Mouse (Mus musculus) gastrocnemius, postnatal 36 days (tissue): Measurements from ENCODE around the gene Rhov. TPM values are rescaled to one million over a fixed set of nuclear protein-coding genes. Genes with fewer than 3 reads are reported as not detected.

Source experiments
- DNase-seq, 2 experiments: peaks; one replicate each; pipeline ENCODE4 v3.0.0; 2022
- intact Hi-C: fragments of 180-260 bp; cut with DNase I; formaldehyde crosslinking; loops from one replicate; pipeline ENCODE4 v1.15.1; 2025
- total RNA-seq, 2 experiments: library from RNA; stranded (reverse); gene quantifications; 2 replicates each; pipeline ENCODE4 v1.2.3; 2021

Rhov gene
- total RNA-seq, 2 experiments from 2014 or later: not detected

- intact Hi-C loops: no loop called here
- no peak for DNase-seq
Observed at GRCm38 (mm10) chr2:119293311-119293710, 22.2 kb upstream of the Rhov start.

- intact Hi-C loops: no loop called here
- DNase-seq: no peak
Observed at GRCm38 (mm10) chr2:119292852-119293251, 21.8 kb upstream of the Rhov start.

- intact Hi-C loops: no loop called here
- DNase-seq: no peak
Observed at GRCm38 (mm10) chr2:119292281-119292680, 21.2 kb upstream of the Rhov start.

GRCm38 (mm10) chr2:119289014-119289416, 17.9 kb upstream of the Rhov start:
- intact Hi-C loops: loop anchor here (10.0 kb wide), 1 partner anchor 254 kb away; the partner anchor contains the start of gene Rpusd2
- DNase-seq: no peak

- DNase-seq: peak; percentile 96
- intact Hi-C loops: loop anchor here (1.0 to 10.0 kb wide), 2 partner anchors 37 to 254 kb away; partner anchors contain the start of gene Rpusd2
Observed at GRCm38 (mm10) chr2:119288270-119288882, 17.3 kb upstream of the Rhov start, which contains the start of gene Vps18. Gene Vps18, plus strand, starts transcription at chr2:119288740.

GRCm38 (mm10) chr2:119287372-119287771, 16.3 kb upstream of the Rhov start:
- intact Hi-C loops: loop anchor here (10.0 kb wide), 1 partner anchor 253 kb away; the partner anchor contains the start of gene Rpusd2
- DNase-seq: no peak

GRCm38 (mm10) chr2:119281899-119282565, 11.0 kb upstream of the Rhov start:
- intact Hi-C loops: loop anchor here (10.0 kb wide), 1 partner anchor 247 kb away; the partner anchor contains the start of gene Rpusd2
- no peak for DNase-seq

GRCm38 (mm10) chr2:119277810-119278209, 6.7 kb upstream of the Rhov start:
- no peak for DNase-seq
- intact Hi-C loops: no loop called here

GRCm38 (mm10) chr2:119276926-119277325, 5.9 kb upstream of the Rhov start:
- no peak for DNase-seq
- intact Hi-C loops: no loop called here

- intact Hi-C loops: no loop called here
- no peak for DNase-seq
Observed at GRCm38 (mm10) chr2:119274126-119274525, 3.1 kb upstream of the Rhov start.

GRCm38 (mm10) chr2:119270286-119270642, 808 bp downstream of the Rhov start:
- no peak for DNase-seq
- intact Hi-C loops: no loop called here

- DNase-seq: no peak
- intact Hi-C loops: no loop called here
Observed at GRCm38 (mm10) chr2:119263813-119264212, 7.3 kb downstream of the Rhov start.

- intact Hi-C loops: no loop called here
- DNase-seq: peak; percentile 36 to 69
Observed at GRCm38 (mm10) chr2:119262978-119263377, 8.1 kb downstream of the Rhov start.

- intact Hi-C loops: no loop called here
- no peak for DNase-seq
Observed at GRCm38 (mm10) chr2:119261326-119261725, 9.7 kb downstream of the Rhov start.

GRCm38 (mm10) chr2:119260518-119260917, 10.6 kb downstream of the Rhov start:
- intact Hi-C loops: no loop called here
- DNase-seq: no peak

- intact Hi-C loops: no loop called here
- DNase-seq: no peak
Observed at GRCm38 (mm10) chr2:119254976-119255375, 16.1 kb downstream of the Rhov start.

GRCm38 (mm10) chr2:119250826-119251478, 20.1 kb downstream of the Rhov start:
- intact Hi-C loops: loop anchor here (1.0 kb wide), 1 partner anchor 37 kb away; the partner anchor contains the start of gene Vps18
- DNase-seq: peak; percentile 80

GRCm38 (mm10) chr2:119250377-119250776, 20.7 kb downstream of the Rhov start:
- intact Hi-C loops: no loop called here

GRCm38 (mm10) chr2:119249592-119250061, 21.4 kb downstream of the Rhov start:
- intact Hi-C loops: no loop called here
- DNase-seq: no peak

More at GRCm38 (mm10) chr2:119250377-119250776, 20.7 kb downstream of the Rhov start:
- DNase-seq: no peak

- intact Hi-C loops: no loop called here
- DNase-seq: no peak
Observed at GRCm38 (mm10) chr2:119247904-119248303, 23.2 kb downstream of the Rhov start.

- intact Hi-C loops: no loop called here
- DNase-seq: no peak
Observed at GRCm38 (mm10) chr2:119245246-119245645, 25.8 kb downstream of the Rhov start.
